Mouse (Mus musculus): Measurements from ENCODE around the gene Emsy. TPM values are rescaled to one million over a fixed set of nuclear protein-coding genes. Genes with fewer than 3 reads are reported as not detected.

The Emsy gene
- total RNA-seq, 2 experiments from 2014 or later: 58.1 to 70.0 TPM

DNA sequence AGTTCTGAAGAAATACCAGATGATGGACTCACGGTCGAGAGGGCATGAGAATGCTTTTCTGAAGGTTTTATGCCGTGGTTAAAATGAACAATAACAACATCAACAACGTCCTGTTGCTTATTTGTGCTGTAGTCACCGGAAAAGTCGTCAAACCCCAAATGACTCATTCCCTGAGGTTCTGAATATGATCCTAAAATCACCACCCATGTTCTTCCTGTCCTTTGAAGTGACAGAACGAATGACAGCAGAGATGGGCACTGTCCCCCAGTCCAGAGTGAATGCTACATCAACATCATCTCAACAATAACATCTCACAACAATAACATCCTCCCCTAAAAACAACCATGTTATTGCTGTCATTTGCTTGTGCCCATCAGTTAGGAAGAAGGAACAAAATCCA, 76.1 kb downstream of the Emsy start:
- DNase-seq (ENCODE audit: extremely low spot score in 1 of 2, low spot score in 1 of 2): no peak

DNA sequence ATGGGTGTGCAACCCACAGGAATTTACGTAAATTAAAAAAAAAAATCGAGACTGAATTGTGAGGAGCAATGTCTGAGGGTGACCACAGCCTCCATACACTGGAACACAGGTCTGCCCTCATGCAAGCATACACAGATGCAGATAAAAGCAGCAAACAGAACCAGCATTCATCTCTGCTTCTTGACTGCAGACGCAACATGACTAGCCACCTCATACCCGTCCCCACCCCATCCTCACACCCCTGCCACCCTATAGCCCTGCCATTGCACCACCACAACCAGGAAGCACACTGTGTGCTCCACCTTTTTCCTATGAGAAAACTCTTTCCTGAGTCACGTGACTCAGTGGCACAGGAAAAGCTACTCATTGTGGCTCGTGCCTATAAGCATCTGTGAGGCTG, 76.9 kb downstream of the Emsy start:
- DNase-seq (ENCODE audit: extremely low spot score in 1 of 2, low spot score in 1 of 2): no peak

DNA sequence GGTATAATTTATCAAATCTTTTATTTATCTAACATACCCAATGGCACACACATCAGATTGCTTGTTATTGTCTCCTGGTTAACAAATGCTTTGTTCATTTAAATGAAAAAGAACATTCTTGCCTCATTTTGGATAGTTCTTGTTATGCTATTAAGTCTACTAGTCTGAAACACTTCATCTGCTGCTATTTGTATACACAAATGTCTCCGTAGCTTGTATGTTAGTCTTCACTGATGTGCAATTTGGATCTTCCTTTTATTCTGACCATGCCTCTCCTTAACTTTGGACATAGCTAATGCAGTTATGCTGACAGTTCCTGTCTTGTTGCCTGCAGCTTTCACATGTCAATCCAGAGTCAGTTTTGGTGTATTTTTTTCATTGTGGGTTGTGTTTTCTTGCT, 79.1 kb downstream of the Emsy start:
- no peak for DNase-seq (ENCODE audit: extremely low spot score in 1 of 2, low spot score in 1 of 2)

DNA sequence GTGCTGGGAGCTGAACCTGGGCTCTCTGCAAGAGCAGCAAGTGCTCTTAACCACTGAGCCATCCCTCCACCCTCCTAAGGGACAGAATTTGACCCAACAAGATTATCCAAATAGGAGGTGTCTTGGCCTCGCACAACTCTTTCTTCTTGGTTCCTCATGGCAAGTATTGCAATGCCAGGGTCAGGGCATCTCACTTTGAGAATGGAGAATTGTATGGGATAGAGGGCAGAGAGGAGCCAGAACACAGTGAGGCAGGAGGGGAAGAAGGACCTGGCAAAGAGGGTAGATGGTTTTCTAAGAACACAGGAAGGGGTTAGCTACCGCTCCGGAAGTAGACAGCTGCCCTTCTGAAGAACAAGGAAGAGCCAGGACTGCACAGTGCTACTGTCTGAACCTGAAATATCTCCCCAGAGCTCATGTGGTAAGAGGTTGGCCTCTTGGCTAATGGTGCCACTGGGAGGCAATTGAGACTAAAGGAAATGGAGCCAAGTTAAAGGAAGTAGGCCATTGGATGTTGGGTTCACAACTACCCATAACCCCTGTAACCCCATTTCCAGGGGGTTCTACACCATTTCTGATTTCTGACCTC, 80.8 kb downstream of the Emsy start:
- DNase-seq (ENCODE audit: extremely low spot score in 1 of 2, low spot score in 1 of 2): no peak

DNA sequence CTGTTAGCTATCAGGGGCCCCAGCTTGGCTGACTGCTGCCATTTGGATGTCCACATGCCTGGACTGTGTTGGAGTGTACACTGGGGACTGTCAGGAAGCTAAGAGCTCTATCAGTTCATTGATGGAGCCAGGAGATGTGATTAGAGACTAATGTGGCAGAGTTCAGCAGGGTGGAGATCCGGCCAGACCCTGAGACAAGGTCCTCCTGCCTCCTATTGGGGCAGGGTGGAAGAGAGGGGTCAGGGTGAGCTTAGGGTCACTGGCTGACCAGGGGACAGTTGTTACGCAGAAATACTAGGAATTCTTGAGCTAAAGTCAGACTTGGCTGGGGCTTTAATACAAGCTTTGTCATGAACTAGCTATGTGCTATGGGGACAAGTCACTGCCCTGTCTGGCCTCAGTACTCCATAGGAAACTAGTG, 81.8 kb downstream of the Emsy start:
- no peak for DNase-seq (ENCODE audit: extremely low spot score in 1 of 2, low spot score in 1 of 2)

DNA sequence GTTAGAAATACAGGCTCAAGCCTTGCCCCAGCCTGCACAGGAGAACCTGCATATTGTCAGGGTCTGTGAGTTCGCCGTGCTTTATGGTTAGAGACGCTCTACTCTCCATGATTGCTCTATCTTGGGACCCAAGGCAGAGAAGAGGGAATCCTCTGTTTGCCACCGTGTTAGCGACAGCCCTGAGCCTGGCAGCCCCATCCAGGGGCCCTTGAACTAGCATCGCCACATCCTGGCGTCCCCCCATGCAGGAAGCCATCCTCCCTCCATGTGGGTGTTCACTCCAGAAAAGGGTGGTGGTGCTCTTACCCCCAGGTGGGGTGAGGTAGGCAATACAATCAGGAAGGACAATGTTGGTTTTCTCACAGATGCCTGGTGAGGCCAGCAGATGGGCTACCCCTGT, 82.3 kb downstream of the Emsy start:
- DNase-seq (ENCODE audit: extremely low spot score in 1 of 2, low spot score in 1 of 2): no peak

DNA sequence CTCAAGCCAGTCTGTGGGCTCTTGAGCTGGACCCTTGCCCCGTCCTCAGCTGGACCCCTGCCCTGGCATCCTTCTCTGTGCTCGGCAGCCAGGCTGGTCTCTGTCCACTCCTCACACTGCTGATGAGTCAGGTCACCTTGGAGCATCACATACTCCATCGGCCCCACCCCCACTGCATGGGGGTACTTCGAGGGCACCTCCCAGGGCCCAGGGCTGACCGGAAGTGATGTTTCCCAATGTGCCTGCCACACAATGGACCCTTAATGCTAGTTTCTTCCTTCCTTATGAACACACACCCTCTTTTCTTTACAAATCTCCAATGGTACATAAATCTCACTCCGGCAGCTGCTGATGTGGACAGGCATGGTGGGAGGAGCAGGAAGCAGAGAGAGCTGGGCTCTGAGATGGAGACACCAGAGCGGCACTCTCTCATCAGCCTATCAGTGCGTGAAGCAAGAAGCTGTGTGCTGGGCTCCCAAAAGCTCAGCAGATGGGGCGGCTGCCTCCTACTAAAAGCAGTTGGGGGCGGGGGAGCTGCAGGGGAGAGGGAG, 83.3 kb downstream of the Emsy start:
- DNase-seq (ENCODE audit: extremely low spot score in 1 of 2, low spot score in 1 of 2): peak; percentile 31 to 45

DNA sequence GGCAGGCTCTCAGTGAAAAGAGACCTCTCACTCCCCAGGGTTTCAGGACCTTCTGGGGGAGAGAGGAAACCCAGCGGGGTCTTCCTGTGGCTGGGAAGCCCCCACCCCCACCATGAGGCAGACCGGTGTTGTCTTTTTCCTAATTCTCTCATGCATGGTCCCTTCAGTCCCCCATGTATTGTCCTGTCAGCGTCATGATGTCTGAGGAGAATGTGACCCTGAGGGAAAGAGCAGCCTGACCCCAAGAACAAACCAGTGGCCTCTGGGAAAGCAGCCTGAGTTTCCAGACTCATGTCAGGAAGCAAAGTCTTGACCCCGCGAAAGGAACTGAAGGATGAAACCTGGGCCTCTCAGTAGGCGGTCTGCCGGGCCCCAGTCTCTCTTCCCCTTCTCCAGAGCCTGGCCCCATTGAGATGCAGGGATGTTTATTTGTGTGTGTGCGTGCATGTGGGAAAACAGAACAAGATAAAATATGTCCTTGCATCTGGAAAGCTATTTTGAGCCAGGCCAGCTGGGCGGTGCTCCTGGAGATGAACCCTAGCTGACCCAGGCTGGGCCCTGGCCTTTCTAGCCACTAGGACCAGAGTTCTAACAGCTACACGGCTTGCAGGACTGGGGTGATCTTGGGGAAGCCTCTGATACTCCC, 84.2 kb downstream of the Emsy start:
- no peak for DNase-seq (ENCODE audit: extremely low spot score in 1 of 2, low spot score in 1 of 2)

DNA sequence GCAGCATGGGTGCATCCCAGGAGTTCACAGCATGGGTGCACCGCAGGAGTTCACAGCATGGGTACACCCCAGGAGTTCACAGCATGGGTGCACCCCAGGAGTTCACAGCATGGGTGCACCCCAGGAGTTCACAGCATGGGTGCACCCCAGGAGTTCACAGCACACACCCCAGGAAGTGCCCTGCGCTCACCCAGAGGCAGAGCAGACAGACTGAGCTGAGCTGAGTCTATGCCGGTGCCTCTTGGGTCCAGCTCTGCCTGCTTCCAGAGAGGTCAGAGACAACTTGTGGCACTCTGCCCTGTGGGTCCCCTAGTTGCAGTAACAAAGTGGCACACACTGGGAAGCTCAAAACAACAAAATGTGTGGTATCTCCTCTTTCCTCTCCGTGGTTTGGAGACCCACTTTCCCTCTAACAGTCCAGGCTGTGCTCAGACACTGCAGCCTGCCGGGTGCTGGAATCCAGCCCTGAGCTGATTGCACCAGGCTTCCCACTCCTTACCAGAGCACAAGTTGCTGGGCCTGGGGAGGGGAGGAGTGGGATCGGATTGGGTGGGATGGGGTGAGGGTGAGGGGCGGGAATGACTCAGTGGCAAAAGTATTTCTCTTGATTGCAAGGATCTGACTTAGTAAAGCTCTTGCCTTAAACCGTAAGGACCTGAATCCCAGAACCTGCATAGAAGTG, 85.6 kb downstream of the Emsy start:
- no peak for DNase-seq (ENCODE audit: extremely low spot score in 1 of 2, low spot score in 1 of 2)

DNA sequence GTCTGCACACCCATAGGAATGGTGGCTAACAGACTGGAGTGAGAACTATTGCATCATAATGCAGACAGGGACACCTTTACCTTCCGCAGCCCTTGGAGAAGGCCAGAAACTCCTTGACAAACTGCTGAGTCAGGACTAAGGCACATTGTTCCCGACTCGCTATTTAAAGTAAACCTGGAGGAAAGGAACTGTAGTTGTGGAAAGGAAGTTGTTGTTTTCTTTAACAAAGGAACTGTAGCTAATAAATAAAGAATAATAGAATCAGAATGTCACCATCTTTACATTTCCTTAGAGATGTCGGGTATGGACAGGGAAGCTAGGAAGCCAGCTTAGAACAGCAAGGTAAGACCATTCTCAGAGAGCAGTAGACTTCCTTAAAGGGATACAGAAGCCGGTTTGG, 89.5 kb downstream of the Emsy start:
- no peak for DNase-seq (ENCODE audit: extremely low spot score in 1 of 2, low spot score in 1 of 2)

DNA sequence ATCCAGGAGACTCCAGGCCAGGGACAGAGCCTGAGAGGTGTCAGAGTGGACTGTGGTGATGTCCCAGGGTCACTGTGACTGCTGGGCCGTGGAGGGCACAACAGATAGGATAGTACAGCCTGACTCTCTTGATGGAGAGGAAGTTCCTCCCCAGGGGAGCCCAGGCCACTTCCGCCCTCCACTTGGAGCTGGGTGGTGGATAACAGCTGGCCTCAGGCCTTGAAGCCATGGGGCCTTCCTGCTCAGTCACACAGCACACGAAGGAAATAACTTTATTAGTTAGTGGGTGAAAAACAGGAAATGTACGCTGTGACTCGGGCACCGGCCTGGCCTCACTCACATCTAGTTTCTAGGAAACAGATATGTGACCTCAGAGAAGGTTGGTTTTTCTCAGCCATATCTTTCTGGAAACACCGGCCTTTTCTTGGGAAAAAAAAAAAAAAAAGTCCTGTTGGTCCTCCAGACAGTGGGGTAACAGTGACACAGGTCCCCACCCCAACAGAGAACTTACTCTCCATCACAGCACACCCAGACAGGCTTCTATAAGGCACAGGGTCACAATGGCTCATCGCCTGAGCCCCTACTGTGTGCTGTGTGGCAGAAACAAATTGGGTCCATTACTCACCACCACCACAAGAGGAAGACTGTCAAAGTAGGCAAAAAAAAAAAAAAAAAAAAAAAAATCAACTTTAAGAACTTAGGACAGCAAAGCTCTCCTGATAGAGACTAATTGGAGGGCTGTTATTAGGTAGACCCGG, 91.8 kb downstream of the Emsy start:
- no peak for DNase-seq (ENCODE audit: extremely low spot score in 1 of 2, low spot score in 1 of 2)

DNA sequence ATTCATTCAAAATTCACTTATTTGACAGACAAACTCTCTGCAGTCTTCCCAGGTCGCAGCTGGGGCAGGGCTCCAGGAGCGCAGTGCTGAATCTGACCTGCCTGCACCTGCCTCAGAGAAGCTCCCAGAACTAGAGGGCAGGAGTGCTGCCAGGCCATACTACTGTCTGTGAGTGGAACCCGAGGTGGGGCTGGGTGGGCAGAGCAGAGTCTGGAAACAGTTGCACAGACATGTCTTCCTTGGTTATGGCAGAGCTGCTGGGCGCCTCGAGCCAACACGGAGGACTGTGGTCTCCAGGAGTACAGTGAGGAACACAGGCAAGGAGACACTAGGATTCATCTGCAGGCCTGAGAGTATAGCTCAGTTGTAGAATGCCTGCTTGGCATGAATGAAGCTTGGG, 92.6 kb downstream of the Emsy start:
- no peak for DNase-seq (ENCODE audit: extremely low spot score in 1 of 2, low spot score in 1 of 2)

DNA sequence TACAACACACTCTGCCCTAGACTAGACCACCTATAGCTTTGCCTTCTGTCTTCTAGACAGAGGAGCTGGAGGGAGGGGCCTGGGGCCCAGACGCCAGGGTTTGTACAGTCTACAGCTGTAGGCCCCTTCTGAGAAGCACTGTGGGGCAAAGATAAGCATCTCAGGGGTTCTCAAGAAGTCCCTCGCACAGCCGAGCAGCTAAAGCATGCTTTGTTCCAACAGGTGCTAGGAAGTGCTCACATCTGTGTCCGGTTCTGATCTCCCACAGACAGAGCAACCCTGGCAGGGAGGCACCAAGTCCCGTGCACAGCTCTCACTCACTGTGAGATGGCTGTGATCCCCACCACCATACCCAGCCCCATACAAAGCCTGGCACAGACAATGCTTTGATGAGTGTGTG, 93.6 kb downstream of the Emsy start:
- DNase-seq (ENCODE audit: extremely low spot score in 1 of 2, low spot score in 1 of 2): no peak

DNA sequence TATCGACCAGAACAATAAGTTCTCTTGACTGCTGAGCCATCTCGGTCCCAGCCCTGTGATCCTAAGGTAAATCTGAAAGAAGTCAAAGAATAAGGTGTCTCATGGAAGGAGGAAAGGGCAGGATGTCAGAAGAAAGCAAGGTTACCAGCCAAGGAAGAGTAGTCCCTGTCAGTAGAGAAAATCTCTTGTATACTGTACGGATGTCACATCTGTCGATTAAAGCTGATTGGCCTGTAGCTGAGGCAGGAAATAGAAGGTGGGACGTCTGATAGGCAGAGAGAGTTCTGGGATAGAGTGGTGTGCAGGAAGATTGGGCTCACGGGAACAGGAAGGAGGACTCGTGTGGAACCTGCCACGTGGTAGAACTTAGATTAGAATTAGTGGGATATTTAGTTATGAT, 94.4 kb downstream of the Emsy start:
- no peak for DNase-seq (ENCODE audit: extremely low spot score in 1 of 2, low spot score in 1 of 2)

DNA sequence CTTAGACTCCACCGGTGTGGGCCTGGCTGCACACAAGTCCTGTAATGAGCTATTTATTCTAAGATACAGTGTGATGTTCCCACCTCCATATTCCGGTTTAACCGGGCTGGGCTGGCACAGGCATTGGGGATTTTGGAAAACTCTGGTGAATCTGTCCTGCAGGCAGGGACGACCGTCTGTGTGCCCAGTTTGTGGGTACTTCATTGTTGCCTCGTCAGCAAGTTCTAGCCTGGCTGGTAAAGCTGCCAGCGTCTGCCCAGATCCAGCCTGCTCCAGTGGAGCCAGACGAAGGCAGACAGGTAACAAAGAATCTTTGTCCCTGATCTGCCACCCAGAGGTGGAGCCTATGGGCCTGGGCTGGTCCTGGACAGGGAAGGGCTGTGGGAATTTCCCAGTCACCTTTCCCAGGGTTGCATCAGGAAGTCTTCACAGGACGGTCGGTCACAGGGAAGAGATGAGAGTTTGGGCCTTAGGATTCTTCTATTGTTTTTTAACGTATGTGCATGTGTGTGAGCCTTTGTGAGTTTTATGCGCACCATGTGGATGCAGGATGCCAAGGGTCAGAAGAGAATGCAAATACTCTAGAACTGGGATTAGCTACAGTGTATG, 94.9 kb downstream of the Emsy start:
- DNase-seq (ENCODE audit: extremely low spot score in 1 of 2, low spot score in 1 of 2): no peak

DNA sequence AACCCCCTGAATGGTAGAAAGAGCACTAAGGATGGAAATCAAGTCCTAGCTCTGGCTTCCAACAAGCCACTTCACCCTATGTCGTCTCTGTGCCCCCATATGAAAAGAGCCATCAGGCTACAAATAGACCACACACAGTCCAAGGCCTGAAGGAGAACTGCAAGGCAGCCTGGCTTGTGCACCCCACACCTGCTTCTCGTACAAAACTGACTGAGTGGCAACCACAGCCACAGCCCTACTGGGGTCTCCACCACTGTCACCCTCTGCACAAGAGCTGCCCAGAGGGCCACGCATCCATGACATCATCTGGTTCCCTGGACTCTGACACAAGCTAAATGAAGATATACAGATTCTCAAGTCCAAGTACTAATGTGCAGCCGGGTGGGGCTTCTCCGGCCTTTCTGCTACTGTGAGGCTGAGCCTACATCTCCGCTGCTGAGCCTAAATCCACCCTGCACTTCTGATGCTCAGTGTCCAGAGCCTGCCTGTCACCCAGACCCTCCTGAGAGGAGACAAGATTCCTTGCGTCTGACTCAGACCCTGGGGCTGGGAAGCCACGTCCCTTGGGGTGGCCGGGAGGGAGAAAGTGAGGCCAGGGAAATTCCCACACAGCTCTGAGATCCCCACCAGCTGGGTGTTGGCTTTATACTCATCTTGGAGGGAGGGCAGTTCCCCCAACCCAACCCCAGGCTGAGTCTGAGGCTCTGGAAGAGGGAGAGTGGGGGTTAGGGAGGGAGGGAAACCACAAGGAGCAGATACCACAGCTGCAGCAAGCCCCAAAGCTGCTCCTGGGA, 98.3 kb downstream of the Emsy start:
- DNase-seq (ENCODE audit: extremely low spot score in 1 of 2, low spot score in 1 of 2): no peak

DNA sequence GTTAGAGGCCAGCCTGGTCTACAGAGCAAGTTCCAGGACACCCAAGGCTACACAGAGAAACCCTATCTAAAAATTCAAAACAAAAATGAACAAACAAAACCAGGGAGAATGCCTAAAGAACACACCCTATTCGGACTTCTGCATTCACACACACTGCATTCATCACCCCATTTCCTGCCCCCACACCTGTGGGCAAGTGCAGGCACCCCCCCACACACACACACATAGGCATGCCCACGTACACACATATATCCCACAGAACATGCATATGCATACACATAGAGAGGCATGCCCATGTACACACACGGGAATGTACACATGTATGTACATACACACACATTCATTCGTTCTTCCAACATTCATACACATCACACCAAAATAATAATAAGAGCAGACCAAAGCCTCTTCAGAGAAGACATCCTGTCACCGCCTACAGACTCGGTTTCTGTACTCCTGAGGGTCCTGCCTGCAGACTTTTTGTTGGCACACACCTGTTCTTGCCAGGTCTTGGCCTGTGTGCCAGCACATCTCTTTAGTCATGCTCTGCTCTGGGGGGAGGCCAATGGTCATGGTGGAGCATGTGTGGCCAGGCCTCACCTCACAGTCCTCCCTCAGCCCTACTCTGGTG, 99.7 kb downstream of the Emsy start:
- no peak for DNase-seq (ENCODE audit: extremely low spot score in 1 of 2, low spot score in 1 of 2)

DNA sequence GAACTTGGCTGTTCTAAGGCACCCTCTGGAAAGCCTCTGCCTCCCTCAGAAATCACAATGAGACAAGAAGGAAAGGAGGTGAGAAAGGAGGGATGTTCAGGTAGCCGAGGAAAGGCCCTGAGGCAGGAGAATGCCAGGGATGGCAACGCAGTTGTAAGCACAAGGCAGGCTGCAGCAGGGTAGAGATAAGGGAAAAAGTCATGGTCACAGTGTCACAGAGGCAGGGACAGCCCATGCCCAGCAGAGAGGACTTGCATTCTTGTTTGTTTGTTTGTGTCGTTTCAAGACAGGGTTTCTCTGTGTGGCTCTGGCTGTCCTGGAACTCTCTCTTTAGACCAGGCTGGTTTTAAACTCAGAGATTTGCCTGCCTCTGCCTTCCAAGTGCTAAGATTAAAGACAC, 105.5 kb downstream of the Emsy start:
- DNase-seq (ENCODE audit: extremely low spot score in 1 of 2, low spot score in 1 of 2): no peak

DNA sequence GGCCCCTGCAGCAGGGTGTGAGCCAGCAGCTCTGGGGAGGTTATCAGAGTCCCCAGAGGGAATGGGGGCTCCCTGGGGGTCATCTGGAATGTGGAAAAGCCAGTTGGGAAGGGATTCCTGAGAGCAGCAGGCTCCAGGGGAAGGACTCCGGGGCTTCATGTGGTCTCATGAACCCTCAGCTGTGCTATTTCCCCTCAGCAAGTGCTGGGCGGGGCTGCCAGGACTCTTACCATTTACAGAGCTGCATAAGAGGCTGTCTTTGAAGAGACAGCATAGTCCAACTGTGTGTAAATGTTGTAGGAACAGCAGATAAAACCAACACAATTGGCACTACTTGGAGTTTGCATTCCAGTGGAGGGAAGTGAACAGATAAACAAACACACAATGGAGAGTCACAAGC, 106.0 kb downstream of the Emsy start:
- DNase-seq (ENCODE audit: extremely low spot score in 1 of 2, low spot score in 1 of 2): no peak
